Mouse (Mus musculus) WW6 (cell line): Measurements from ENCODE around the gene Obscn.

Source experiments
- DNase-seq: peaks from one replicate; pipeline ENCODE4 v3.0.0-alpha.2; 2013; ENCODE audit warnings: low read depth, low spot score

Obscn gene

GRCm38 (mm10) chr11:59058025-59058424 lies 78.2 kb downstream of the Obscn start:
- no peak for DNase-seq

DNA sequence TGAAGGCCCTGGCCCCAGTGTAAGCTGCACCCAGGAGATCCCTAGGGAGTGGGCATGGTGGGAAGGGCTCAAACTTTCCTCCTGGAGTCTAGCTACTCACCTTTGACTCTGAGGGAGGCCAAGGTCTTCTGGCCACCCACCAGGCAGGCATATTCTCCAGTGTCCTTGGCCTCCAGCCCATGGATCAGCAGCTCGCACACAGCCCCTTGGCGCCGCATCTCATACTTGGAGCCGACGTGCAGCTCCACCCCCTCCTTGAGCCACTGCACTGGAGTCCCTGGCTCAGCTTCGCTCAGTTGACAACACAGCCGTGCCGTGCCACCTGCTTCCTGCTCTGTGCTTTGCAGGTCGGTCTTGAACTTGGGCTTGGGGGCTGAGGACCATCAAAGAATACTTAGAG lies 85.2 kb downstream of the Obscn start:
- DNase-seq = no peak

GRCm38 (mm10) chr11:59044703-59045330 lies 91.4 kb downstream of the Obscn start:
- DNase-seq = no peak

DNA sequence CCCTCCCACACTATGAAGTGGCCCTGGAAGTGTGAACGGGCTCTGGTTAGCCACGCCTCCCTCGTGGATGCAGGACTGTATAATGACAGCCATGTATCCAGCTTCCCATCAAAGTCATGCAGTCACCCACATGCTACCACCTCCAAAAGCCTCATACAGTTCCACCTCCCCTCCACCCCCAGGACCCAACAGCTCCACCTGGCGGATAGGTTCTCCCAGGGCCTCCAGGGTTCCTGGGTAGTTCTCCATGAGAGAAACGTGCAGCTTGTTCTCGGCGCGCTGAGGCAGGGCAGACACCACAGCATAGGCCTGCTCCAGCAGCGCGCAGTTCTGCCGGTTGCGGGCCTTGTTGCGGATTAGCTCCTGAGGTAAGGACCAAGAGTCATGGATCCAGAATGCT lies 107.2 kb downstream of the Obscn start:
- DNase-seq = no peak

- no peak for DNase-seq
Measured at GRCm38 (mm10) chr11:59026411-59026810, 109.8 kb downstream of the Obscn start.

DNA sequence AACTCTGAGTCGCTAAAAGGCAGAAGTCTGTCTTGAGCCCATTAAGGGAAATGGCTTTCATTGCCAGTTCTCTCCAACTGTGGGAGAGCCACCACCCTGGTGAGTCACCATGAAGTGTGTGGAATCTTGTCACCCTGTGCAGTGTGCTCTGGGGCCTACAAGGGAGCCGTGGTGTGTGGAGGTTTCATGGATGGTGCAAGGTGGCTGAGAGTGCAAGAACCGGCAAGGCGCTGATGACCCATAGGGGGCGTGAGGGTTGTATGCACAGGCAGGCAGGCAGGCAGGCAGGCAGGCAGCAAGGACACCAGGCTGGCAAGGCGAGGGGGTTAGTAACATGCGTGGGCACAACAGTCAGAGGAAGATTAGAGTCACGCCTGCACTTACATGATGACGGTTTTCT lies 121.2 kb downstream of the Obscn start:
- no peak for DNase-seq

DNA sequence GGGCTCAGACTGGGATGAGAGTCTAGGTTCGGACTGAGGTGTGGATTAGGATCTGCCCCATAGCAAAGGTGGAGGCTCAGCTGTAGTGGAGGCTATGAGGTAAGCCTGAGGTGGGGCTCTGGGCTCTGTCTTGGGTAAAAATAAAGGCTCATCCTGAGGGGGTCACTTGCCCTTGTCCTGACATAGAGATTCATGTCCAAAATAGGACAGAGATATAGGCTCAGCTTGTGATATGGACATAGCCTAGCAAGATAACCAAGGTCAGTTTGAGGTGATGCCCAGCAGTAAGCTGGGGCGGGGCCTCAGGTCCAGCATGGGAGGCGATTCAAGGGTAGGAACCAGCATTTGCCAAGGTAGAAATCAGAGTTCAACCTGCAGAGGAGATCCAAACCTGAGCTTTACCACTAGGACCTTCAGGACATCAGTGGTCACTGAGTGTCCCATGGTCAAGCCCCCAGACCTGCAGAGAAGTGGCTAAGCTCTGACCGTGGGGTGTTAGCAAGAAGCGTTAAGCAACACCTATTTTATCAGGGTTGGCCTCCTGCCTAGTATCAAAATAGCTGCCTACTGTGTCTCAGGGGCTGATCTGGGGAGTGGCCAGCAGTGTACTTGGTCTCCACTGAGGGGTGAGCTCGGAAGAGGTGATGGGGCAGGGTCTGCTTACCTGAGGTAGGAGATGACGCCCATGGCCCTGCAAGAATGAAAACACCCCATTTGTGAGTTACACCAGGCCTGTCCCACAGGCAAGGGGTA lies 133.7 kb downstream of the Obscn start:
- no peak for DNase-seq

DNA sequence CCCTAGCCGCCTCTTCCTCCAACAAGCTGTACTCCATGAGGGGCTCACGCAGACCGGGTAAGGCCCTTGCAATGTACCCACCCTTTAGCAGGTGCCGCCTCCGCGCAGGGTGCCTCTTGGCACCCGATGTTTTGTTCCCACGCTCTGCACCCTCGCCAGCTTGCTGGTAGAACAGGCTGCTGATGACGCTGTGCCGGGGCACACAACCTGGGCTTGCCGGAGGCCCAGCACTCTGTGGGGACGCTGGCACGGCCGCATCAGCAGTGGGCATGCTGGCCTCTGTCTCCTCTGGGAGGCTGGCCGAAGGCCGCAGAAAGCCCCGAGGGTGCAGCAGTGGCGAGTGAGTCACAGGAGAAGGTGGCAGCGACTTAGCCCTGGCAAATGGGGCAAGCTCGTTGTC lies 135.6 kb downstream of the Obscn start:
- DNase-seq = no peak

GRCm38 (mm10) chr11:58999830-59000229 lies 136.4 kb downstream of the Obscn start:
- DNase-seq = no peak

GRCm38 (mm10) chr11:58999158-58999557 lies 137.0 kb downstream of the Obscn start:
- no peak for DNase-seq

DNA sequence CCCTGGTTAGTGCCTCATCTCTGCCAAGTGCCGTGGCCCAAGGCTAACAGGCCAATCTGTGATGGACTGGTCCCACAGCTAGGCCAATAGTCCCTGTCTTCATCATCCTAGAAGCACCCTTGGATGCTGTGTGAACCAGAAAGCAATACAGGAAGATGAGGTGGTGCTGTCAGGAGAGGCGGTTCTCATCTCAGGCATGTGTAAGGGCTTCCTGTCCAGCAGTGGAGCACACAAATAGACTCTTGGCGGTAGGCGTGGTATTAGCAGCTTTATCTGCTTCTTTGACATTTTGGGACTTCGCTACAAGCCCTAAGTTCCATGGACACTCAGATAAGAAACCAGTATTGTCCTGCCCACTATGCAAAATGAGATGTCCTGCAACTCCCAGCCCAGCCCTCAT lies 138.7 kb downstream of the Obscn start:
- DNase-seq = no peak

DNA sequence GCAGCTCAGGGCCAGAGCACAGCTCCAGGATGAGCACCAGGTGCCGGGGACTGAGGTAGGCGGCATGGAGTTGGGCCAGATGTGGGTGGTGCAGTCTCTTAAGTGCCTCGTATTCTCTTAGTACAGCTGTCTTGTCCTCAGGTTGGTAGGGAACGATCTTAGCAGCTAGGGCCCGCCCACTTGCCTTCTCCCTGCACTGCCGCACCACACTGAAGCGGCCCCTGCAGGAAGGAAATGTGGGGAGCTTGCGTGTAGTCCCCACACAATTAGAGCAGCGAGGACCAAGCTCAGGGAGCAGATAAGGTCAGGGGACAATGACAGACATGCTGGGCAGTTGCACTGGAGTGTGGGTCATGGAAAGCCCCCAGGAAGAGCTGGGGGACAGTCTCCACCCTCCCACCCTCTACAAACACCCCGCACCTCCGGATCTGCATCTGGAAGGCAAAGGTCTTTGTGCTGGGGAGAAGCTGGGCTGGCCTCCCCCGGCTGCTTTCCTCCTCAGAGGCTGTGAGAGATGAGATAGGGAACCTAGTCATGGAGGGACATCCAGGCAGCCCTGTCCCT lies 140.3 kb downstream of the Obscn start:
- no peak for DNase-seq

- DNase-seq = no peak
Measured at GRCm38 (mm10) chr11:58995061-58995806, 141.0 kb downstream of the Obscn start.

- peak; percentile 89 for DNase-seq
Measured at GRCm38 (mm10) chr11:58994337-58994826, 141.8 kb downstream of the Obscn start.

GRCm38 (mm10) chr11:58993091-58993670 lies 143.0 kb downstream of the Obscn start:
- no peak for DNase-seq

- no peak for DNase-seq
Measured at GRCm38 (mm10) chr11:58991911-58992310, 144.3 kb downstream of the Obscn start.

DNA sequence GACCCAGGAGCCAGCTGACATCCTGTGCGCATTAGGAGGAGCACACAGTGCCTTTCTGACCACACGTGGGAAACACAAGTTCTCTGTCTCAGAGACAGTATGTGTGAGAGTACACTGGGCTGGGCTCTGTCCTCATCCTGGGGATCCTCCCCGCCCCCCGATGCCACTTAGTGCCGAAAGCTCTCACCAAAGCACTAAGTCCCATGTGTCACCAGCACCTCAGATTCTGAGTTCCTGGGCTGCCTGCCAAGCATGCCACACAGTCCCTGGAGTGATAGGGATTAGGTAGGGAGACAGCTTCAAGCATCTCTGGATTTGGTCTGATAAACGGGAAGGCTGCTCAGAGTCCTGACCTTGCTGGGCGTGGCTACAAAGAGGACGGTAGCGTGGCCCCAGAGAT lies 145.4 kb downstream of the Obscn start:
- no peak for DNase-seq

GRCm38 (mm10) chr11:58990141-58990540 lies 146.1 kb downstream of the Obscn start:
- no peak for DNase-seq

DNA sequence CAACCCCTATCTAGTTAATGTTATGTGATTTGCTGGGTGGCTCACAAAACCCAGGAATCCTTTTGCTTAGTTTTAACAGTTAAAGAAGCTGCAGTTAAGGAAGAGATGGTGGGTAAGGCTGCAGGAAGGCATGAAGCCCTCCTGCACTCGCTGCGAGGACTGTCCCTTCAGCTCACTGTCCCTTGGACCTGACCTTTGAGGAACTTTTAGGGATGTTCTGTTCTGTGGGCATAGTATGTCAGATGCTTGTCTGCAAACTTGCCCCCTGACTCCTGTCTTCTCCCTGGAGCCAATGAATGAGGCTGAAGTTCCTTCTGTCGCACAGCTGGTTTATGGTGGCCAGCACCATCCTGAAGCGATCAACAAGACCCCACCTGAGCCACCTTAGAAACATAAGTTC lies 147.0 kb downstream of the Obscn start:
- DNase-seq = no peak

- no peak for DNase-seq
Measured at GRCm38 (mm10) chr11:58985299-58985917, 150.8 kb downstream of the Obscn start.

DNA sequence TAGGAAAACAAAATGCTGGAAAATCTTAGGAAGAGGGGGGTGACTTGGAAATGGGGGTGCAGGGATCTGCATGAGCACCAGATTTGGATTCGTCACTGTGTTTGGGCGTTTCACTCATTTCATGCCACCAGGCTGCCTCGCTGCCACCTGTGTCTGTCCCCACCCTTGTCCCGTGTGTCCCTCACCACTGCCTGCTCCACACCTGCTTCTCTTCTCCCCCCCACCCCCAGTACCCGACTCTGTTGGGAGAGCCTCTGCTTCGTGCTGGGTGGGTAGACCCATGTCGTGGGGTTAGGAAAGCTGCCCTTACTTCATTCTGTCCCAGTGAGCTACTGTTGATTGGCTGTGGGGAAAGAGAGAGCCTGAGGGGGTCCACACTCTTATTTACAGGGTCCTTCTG lies 151.5 kb downstream of the Obscn start:
- no peak for DNase-seq
